Mouse (Mus musculus) C3H10T1/2 (cell line): ENCODE measurements around the gene Plbd1. TPM values are rescaled to one million over a fixed set of nuclear protein-coding genes. Genes with fewer than 3 reads are reported as not detected.

Experiments
- polyA plus RNA-seq, 2 experiments: library from polyadenylated mRNA; unstranded; fragments of >200 nt; fragmentation: generic; extraction: Trizol; gene quantifications; one replicate each; pipeline ENCODE4 v1.2.1; 2012; ENCODE audit warnings: missing spikeins in 2 of 2

The Plbd1 gene
- not detected for polyA plus RNA-seq

GRCm38 (mm10) chr6:136661706-136662016 is at the start of gene Plbd1:
Gene Plbd1, minus strand, starts transcription at chr6:136661928.

Other genes starting within 250 kb of the Plbd1 start
- not detected for gene E330021D16Rik, start 246.4 kb downstream of the Plbd1 start, polyA plus RNA-seq
- 10 to 100 TPM in 1 of 2 experiments, 1 to 10 TPM in 1; 2.6 to 12.7 TPM for gene Atf7ip, start 155.8 kb downstream of the Plbd1 start, polyA plus RNA-seq
- gene Gucy2c, start 119.8 kb upstream of the Plbd1 start, polyA plus RNA-seq = not detected
- gene Hist4h4, start 142.5 kb upstream of the Plbd1 start, polyA plus RNA-seq = 1 to 10 TPM in 1 of 2 experiments, under 1 TPM in 1; 0.52 to 2.4 TPM
- 100 to 1,000 TPM; 235 to 553 TPM for gene H2afj, start 146.3 kb upstream of the Plbd1 start, polyA plus RNA-seq
- gene BC049715, start 165.7 kb upstream of the Plbd1 start, polyA plus RNA-seq = under 1 TPM; 0.07 to 0.08 TPM
- 10 to 100 TPM; 17.9 to 42.3 TPM for gene Wbp11, start 166.3 kb upstream of the Plbd1 start, polyA plus RNA-seq
- gene Smco3, start 173.5 kb upstream of the Plbd1 start, polyA plus RNA-seq = under 1 TPM in 1 of 2 experiments, not detected in 1; 0.24 TPM
- not detected for gene Art4, start 195.8 kb upstream of the Plbd1 start, polyA plus RNA-seq
- gene Mgp, start 213.9 kb upstream of the Plbd1 start, polyA plus RNA-seq = 100 to 1,000 TPM; 238 to 732 TPM